Mouse (Mus musculus) layer of hippocampus, postnatal 14 days (tissue): Measurements from ENCODE around the gene 4930539E08Rik. TPM values are rescaled to one million over a fixed set of nuclear protein-coding genes. Genes with fewer than 3 reads are reported as not detected.

Experiments
- DNase-seq, 2 experiments: peaks; one replicate each; pipeline ENCODE4 v3.0.0; 2021 to 2022; ENCODE audit warnings: low spot score in 2 of 2, mixed read lengths in 1 of 2
- total RNA-seq, 2 experiments: library from RNA; stranded (reverse); gene quantifications; 2 replicates each; pipeline ENCODE4 v1.2.3; 2021

Gene 4930539E08Rik
- total RNA-seq, 2 experiments from 2014 or later, result 3.2 to 3.8 TPM

DNA sequence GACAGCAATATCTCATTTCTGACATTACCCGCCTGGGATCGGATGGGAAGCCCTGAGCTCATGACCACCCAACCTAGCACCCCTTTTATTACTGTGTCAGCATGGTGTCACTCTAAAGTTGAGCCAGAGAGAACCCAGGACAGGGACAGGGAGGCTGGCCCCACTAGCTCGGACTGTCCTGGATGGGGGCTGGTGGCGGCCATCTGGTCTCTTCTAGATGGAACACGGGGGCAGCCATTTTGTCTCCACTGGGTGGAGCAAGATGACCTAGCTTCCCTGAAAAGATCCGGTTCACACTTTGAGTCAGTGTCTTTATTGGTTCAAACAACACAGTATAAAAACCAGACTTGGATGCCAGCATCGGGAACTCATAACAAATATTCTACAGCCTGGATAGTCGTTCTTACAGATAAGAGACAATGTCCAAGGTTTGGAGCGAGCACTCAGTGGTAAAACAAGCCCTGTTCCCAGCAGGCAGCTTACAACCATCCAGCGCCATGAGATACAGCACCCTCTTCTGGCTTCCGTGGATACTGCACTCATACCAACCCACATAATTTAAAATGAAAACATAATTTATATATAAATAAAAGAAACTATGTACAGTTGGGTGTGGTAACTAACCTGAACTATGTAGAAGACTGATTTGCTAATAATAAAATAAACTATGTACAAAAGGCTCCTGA lies 18.9 kb downstream of the 4930539E08Rik start:
- no peak for DNase-seq

DNA sequence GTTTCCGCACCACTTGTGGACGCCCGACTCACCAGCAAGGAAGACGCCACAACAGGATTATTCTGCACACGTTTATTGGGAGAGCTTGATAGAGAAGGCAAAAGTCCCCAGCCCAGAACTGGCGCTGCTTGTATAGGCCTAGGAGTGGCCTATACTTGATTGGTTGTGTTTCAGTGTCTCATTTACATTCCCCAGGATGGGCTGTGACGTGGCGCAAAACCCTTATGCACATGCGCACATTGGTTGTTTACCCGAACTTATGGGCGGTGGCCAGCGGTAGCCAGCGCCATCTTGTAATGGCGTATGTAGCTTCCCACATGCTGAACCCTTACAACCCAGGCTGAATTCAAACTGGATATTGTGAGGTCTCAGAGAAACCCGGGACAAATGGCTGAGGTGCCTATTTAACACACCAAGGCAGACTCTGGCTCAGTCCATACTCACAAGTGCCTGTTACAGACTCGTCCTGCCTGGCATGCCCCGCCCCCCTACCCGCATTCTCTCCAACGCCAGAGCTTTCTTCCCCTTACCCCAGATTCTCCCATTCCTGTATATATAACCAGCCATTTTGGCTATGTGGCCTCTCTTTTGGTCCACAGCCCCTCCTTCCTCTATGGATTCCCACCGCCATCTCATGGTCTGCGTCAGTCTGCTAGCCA lies 19.8 kb downstream of the 4930539E08Rik start:
- DNase-seq, result no peak

DNA sequence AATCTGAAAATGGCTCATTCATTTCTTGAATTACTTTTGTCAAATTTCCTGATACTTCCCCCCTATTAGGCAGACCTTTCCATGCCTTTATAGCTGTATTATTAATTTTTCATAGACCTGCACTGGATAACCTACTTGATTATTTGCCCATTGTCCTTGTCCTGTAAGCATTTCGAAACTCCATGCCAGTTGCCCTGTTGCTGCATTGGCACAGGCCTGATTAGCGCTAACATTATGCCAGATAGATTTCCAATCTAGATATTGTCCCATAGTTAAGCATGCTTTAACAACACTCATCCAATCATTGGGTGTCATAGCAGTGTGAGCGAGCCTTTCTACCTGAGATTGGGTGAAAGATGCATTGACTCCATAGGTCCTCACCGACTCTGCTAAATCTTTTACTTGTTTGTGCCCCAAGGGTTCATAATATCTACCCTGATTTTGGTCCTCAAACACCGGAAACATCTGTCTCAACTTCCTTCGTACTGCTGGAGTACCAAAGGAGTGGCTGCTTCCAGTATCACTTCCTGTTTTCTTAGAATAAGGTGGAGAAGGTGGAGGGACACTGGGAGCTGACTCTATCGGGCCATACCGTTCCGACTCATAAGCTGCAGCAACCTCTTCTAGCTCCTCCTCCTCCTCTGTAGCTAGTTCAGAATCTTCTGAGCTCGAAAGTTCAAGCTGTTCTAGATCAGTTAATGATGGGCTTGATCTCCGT lies 20.9 kb downstream of the 4930539E08Rik start:
- no peak for DNase-seq

DNA sequence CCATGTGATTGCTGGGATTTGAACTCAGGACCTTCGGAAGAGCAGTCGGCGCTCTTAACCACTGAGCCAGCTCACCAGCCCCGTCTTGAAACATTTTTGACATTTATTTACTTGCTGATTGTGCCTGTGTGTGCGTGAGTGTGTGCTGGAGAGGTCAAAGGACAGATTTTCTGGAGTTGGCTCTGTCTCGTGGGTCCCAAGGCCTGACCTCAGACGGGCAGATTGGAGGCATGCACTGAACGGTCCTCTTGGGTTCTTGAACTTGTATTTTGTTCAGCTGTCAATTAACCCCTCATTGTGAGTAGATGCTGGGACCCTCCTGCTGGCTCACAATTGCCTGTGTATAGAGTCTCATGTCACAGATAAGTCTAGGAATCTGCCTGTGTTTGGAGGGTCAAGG lies 28.9 kb downstream of the 4930539E08Rik start:
- DNase-seq, result no peak

DNA sequence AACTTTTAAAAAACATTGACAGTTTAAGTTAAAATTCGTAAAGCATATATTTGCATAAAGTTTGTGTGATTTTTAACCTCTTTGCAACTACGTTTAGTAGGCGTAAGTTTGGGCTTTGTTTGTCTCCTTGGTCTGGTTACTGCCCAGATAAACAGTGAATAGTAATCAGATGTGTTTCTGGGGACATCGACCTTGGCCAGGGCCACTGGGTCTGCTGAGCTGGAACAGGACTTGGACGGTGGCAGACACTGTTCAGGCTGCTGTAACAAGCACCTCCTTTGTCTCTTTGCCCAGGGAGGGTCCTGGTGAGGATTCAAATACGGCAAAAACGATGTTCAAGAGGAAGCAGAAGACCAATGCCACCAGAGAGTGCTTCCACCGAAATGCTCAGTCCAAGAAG lies 29.9 kb downstream of the 4930539E08Rik start:
- no peak for DNase-seq

DNA sequence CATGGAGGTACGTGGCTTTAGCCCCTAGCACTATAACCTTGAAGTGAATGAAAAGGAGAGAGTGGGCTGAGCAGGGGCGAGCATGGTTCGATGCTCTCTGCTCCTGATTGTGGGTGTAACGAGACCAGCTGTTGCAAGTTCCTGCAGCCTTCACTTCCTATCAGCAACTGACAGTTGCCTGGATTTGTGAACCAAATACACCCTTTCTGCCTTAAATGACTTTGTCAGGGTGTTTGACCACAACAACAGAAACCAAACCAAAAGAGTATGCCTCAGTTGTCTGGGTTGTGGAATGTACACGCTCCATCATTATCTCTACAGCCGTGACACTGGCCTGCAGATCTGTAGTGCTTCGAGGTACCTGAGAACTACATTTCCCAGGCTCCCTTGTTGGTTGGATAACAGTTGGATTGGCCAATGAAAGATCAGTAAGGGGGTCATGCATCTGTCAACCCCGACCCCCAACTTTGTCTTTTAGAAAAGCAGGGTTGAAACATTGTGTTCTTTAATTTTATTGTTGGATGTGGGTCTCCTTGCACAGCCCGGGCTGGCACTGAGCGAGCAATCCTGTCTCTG lies 31.1 kb downstream of the 4930539E08Rik start:
- DNase-seq, result no peak

DNA sequence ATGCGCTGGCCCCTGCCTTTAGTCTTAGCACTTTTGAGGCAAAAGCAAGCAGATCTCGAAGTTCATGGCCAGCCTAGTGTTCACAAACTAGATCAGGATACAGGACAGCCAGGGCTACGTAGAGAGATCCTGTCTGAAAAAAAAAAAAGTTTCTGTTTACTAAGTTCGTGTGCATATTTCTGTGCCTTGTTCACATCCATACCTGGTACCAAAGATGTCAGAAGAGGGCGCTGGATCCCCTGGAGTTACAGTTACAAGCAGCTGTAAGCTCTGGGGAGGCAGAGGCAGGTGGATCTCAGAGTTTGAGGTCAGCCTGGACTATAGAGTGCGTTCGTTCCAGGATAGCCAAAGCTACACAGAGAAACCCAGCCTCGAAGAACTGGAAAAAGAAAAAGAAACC lies 32.3 kb downstream of the 4930539E08Rik start:
- DNase-seq, result no peak

DNA sequence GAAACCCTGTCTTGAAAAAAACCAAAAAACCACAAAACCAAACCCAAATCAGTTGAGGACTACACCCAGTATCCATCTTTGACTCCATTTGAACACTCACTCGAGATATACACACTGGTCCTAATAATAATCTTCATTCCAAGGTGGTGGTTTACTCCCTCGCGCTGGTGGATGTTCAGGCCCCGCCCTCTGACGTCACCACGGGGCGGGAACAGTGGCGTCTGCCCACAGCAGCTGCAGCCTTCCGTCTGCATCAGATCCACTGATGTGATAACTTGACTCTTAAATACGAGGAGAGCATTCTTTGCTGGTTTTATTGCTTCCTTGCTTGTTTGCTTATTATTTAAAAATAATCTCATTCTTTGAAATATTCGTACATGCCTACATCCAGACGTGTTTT lies 32.8 kb downstream of the 4930539E08Rik start:
- no peak for DNase-seq

DNA sequence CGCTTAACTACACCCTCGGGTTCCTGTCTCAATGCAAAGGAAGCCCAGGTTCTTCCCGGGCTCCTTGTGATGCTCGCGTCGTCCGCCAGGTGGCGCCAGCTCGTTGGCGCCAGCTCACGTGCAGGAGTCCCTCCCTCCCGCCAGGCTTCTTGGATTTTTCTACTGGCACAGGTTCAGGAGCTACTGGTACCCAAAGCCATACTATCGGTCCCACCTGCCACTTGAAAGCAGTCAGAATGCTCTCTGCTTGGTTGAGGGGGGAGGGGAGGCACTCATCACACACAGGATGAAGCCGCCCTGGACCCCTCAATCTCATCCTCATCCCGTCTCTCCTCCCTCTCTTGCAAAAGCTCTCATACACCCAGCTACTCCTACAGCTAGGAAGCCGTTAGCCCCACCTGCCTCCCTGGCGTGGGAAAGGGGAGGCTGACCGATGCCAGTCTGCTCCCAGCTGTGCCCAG lies 35.2 kb downstream of the 4930539E08Rik start:
- peak; percentile 65 for DNase-seq

DNA sequence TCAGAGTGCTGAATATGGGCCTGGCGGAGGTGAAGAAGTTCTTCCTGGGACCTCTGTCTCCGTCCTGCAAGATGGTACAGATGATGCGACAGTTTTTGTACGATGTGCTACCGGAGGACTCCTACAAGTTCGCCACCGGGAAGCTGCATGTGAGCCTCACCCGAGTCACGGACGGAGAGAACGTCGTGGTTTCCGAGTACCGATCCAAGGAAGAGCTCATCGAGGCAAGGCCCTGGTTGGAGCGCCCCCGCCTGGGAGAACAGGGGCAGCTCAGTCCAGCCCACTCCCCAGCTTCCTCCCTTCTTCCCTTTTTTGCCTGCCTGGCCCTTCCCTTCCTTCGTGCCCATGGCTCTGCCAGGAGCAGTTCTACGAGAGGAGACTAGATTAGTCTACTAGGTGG lies 38.3 kb downstream of the 4930539E08Rik start:
- DNase-seq, result peak in 1 of 2 experiments; percentile 40

DNA sequence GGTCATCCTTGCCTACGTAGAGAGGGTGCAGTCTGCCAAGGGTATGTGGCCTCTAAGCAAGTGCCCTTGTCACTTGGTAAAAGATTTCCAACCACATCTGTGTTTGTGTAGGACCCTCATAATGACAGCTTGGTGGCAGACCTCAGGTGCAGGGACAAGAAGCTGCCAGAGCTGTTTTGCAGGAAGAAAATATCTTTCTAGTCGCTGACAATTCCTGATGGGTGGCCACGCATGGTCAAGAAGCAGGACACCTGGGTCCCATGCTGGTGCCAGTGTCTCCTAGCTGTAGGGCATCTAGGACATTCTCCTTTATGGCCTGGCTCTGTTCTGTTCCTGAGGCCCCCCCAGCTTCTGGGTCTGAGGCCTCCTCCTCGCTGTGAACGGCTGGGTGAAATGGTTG lies 38.8 kb downstream of the 4930539E08Rik start:
- no peak for DNase-seq

DNA sequence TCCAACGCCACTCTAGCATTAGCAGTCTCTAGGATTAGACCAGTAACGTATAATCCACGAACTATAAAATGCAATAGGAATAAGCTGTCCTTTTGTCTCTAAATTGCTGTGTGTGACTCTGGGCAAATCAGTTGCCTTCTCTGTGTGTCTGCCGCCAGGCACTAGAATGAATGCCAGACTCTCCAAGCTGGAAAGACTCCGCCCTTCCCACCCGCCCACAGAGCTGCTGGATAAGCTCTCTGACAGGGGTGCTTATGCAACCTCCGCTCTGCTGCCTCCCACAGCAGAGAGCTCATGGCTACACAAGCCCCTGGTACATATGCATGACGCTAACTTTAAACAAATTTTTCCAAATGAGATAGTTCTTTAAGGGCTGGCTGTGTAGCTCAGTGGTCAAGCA lies 39.8 kb downstream of the 4930539E08Rik start:
- peak; percentile 68 to 77 for DNase-seq

DNA sequence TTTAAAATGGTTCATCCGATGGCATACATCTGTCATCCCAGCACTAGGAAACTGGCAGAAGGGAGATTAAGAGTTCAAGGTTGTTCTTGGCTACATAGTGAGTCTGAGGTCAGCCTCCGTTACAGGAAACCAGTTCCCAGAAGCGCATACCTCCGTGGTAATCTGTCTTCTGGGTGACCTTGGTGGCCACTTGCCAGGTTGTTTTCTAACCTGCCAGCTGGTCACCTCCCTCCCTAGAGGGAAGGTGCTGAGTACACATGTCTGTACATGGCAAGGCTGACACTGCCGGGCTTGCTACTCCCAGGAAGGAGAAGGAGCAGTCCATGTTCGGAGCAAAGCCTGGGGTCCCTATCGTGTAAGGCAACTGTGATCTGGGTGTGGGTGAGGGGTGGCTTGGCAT lies 40.3 kb downstream of the 4930539E08Rik start:
- no peak for DNase-seq

DNA sequence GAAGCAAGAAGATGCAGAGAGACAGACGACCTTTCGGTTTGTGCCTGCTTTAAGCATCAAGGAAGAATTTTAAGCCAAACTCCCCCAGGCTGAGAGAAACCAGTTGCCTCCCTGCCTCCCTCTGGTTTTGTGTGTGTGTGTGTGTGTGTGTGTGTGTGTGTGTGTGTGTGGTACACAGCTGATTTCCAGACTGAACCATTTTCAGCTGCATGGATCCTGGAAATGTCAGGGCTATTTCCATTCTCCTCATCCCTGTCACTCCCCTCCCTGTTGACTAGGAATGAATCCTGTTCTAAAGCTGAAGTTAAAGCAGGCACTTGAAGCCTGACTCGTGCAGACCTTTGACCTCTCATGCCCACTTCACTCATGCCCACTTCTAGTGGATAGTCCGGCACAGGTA lies 40.9 kb downstream of the 4930539E08Rik start:
- DNase-seq, result no peak

DNA sequence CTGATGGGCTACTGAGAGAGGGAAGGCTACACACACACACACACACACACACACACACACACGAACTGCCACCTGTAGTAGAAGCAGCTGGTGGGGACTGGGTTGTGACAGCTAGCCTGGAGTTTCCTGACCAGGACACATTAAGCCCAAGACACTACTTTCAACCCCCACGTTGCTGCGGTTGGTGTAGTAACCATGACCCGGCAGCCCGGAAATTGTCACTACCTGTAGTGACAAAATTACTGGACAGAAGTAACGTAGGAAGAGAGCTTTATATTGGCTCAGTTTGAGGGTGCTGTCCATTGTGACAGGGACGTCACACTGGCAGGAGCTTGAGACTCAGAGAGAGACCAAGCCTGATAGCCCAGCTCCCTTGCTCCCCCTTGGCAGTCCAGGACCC lies 42.8 kb downstream of the 4930539E08Rik start:
- DNase-seq, result no peak

DNA sequence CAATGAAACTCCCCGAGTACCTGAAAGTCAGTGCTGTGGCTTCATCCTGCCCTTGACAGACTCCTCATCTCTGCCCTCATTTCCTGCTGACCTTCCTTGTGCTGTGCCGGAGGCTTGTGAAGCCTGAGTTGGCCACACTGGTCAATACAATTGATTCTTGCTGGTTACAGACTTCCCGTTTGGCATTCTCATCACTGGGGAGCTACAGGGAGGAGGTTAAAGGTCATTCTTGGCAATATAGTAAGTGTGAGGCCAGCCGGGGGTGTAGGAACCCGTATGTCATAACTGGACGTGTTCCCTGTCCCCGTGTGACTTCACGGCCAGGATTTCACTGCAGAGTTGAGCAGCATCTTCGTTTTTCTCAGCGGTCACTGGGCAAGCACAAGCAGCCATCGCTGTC lies 43.3 kb downstream of the 4930539E08Rik start:
- DNase-seq, result no peak

DNA sequence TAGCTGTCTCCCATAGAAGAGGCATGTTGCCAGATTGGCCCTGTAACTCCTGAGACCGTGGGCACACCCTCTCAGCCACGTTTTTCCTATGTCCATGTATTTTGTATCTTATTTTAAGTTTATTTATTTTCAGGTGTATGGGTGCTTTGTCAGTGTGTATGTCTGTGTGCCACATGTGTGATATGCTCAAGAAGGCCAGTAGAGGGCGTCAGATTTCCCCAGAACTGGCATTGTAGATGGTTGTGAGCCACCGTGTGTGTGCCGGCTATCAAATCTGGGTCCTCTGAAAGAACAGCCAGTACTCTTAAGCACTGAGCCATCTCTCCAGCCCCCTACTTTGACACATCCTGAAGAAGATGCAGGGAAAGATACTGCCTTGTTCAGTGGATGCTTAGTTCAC lies 44.7 kb downstream of the 4930539E08Rik start:
- DNase-seq, result no peak

DNA sequence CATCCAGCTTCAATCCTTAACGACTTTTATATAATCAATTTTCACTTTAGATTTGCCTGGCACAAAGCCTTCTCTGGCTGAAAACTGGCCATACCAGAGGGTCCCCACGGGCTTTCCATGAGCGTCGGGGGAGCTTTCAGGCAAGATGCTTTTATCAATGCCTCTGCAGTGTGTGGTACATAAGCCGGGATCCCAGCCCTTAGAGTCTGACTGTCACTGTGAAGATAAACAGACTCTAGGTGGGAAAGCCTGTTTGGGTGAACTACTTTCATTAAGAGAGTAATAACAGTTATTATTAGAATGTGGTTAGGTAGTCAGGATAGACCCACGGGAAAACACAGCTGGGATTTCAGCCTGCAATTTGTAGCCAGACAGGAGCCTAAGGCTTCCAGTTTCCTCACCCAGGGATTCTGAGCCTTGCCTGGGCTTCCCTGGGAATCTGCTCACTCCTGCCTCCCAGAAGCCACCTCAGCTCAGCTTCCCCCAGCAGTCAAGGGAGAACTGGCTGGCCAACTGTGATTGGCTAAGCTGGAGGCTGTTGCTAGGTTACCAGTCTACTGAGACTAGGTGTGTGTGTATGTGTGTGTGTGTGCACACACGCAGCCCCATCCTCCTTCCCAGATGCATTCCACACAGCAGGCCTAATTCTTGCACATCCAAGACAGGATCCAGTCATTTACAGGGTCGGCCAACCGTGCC lies 45.6 kb downstream of the 4930539E08Rik start:
- DNase-seq, result peak; percentile 46 to 68

DNA sequence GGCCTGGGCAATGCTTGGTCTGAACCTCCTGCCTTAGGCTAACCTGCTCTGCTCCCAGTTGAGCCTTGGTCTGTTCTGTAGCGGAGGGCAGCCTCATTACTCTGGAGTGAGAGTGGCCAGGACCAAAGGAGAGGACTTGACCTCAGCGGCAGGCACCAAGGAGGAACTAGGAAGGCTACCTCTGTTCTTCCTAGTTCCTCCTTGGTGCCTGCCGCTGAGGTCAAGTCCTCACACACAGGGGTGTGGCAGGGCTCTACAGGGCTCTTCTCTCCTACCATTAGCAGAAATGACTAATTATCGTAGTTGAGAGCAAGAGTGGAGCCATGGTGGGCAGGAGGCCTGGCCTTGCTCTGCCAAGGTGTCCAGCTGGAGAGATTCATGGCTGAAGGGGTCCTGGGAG lies 47.7 kb downstream of the 4930539E08Rik start:
- no peak for DNase-seq

DNA sequence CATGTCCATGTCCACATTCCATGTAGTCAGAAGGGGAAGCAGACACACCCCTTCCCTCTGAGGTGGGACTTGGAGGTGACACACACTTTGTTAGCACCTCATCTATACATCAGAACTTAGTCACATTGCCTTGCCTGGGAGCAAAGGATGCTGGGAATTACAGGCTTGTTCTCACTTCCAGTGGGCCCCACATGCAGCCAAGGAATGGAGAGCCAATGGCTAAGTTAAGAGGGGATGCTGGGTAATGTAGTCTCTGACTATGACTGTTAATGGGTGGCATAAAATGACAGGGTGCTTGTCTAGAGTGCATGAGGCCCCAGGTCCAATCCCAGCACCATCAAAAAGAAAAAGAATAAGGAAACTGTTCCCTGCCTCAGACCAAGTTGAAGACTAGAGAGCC lies 48.2 kb downstream of the 4930539E08Rik start:
- DNase-seq, result no peak

DNA sequence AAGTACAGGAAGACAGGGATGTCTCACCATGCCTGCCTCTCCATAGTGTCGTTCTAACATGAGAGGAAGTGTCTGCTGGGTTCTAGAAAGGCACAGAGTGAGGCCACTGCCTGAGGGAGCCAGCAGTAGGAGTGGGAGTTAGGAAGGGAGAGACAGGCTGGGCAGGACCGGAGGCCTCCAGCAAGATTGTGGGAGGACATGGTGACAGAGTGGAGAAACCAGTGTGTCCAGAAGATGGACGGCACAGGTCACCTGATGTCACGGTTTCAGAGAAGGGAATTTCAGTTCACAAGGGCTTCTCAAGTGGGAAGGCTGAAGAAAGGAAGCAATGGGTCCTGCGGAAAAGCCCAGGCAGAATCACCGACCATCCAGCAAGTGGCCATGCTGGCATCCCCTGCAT lies 50.7 kb downstream of the 4930539E08Rik start:
- DNase-seq, result no peak
